Mouse (Mus musculus): ENCODE results near the gene Mthfd1l.

GRCm38 (mm10) chr10:4053278-4054061 lies 80.6 kb downstream of the Mthfd1l start:
- TF ChIP-seq CTCF (IDR thresholded peaks at IDR 0.05; ENCODE audit: low read depth, low read length), result no peak
- no peak; the same call in 1 of the 2 replicates for TF ChIP-seq POLR2AphosphoS5 (IDR thresholded peaks at IDR 0.05; ENCODE audit: insufficient replicate concordance, low read depth, low read length)
- no peak for TF ChIP-seq GATA1 (IDR thresholded peaks at IDR 0.05; ENCODE audit: borderline replicate concordance, low read length)
- TF ChIP-seq GATA2 (IDR thresholded peaks at IDR 0.05; ENCODE audit: borderline replicate concordance, low read depth, low read length), result no peak
- TF ChIP-seq TAL1 (conservative IDR thresholded peaks at IDR 0.05; ENCODE audit: low read depth, low read length), result no peak
